Mouse (Mus musculus) layer of hippocampus, adult 9-10 months (tissue): ENCODE measurements around the gene Med1.
"Not testable (repeated sequence)": the region's sequence is repeated elsewhere in the genome, so short reads cannot be mapped to it uniquely, and the experiment has no call there.

ENCODE experiments used
- DNase-seq: peaks from one replicate; pipeline ENCODE4 v3.0.0; 2022; ENCODE audit warnings: low spot score

Gene Med1

DNA sequence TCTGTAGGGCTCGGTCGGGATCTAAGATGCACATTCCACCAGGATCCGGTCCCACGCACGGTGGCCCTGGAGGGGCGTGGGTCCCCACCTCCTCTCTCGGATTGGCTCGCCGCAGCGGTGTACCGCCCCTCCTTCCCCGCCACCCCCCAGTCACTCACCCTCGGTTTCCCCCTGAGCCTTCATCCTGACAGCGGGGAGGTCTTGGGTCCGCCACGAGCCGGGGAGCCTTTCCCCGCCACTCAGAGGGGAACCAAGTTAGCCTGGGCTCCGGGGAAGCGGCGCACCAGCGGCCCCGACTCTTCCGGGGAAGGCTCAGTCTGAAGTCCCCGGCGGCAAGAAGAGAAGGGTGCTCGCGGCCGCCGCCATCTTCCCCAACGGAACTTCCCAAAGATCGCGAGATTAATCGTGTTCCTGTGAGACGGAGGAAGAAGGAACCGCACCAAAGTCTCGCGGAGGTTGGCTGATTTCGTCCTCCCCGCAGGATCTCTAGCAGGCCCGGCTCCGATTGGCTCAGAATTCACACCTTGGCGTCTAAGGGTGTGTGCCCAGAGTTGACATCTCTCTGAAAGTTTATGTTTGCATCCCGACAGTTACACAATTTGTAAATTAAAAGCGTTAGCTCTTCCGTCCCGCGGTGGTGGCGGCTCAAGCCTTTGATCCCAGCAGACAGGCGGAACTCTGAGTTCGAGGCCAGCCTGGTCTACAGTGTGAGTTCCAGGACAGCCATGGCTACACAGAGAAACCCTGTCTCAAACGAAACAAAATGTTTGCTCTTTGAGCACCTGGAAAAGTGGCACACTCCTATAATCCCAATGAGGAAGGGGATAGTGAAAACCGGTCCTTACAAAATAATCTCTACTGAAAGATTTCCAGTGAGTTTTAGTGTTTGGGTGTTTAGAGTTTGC, at the start of gene Med1:
Gene Med1 (minus strand): TSS at position 393 of the 905 bp plus-strand sequence.
- peak; percentile 86 for DNase-seq

DNA sequence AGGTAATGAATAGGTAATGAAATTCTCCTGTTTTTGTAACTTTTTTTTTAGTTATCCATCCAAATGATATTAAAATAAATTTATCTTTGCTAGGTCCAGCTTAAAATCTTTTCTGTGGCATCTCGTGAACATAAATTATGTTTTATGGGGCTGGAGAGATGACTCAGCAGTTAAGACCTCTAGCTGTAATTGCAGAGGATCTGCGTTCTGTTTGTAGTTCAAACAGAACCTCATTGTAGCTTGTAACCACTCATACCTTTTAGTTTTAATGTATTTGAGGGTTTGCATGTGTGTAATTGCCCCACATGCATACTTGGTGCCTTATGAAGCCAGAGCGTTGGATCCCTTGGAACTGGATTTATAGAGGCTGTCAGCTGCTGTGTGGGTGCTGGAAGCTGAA, 45.9 kb upstream of the Med1 start:
- no peak for DNase-seq

DNA sequence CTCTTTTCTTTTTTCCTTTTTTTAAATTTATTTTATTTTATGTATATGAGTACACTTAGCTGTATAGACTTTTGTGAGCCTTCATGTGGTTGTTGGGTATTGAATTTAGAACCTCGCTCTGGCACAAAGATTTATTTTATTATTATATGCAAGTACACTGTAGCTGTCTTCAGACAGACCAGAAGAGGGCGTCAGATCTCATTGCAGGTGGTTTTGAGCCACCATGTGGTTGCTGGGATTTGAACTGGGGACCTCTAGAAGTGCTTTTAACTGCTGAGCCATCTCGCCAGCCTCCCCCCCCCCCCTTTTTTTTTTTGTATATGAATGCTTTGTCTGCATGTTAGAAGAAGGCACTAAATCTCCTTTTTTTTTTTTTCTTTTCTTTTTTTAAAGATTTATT, 45.3 kb upstream of the Med1 start:
- no peak for DNase-seq

DNA sequence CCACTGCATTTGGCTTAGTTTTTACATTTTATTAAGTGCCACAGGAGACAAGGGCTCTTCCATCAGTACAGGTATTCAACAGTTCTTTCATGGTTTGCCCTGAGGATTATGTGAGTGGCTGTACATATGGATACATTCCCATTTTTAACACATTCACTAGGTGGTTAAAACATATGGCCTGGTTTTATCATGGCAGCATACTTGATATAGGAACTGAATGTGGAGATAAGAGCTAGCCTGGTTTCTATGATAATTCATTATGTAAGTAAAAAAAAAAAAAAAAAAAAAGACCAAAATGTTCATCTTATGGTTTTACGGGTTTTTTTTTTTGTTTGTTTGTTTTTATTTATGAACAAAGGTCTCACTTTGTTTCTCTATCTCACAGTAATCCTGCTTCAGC, 33.3 kb upstream of the Med1 start:
- no peak for DNase-seq

DNA sequence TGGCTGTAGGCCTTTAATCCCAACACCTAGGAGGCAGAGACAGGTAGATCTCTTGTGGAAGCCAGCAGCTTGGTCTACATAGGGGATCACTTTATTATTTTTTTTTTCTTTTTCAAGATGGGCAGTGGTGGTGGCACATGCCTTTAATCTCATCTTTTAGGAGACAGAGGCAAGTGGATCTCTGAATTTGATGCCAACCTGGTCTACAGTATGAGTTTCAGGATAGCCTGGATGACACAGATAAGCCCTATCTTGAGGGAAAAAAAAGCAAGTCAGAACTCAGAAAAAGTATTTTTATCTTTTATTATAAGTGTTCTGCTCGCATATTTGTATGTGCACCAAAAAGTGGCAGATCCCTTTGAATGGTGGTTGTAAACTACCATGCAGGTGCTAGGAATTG, 20.2 kb upstream of the Med1 start:
- DNase-seq, result no peak

DNA sequence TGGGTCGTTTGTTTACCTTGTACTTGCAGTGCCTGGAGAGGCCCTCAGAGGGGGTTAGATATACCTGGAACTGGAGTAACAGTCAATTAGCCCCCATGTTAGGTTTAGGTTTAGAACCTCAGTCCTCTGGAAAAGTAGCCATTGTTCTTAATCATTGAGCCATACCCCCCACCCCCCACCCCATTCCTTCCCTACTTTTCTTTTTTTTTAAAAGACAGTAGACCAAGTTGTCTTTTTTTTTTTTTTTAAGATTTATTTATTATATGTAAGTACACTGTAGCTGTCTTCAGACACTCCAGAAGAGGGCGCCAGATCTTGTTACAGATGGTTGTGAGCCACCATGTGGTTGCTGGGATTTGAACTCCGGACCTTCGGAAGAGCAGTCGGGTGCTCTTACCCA, 16.6 kb upstream of the Med1 start:
- DNase-seq, result not testable (repeated sequence)

DNA sequence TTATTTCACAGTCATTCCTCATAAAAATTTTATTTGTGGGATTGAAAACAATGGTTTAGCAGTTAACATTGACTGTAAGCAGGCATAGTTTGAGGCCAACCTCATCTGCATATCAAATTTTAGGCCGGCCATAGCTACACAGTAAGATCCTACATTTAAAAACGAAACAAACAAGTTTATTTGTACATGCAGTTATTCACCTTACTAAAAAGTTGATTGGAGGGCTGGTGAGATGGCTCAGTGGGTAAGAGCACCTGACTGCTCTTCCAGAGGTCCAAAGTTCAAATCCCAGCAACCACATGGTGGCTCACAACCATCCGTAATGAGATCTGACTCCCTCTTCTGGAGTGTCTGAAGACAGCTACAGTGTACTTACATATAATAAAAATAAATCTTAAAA, 13.2 kb upstream of the Med1 start:
- not testable (repeated sequence) for DNase-seq

DNA sequence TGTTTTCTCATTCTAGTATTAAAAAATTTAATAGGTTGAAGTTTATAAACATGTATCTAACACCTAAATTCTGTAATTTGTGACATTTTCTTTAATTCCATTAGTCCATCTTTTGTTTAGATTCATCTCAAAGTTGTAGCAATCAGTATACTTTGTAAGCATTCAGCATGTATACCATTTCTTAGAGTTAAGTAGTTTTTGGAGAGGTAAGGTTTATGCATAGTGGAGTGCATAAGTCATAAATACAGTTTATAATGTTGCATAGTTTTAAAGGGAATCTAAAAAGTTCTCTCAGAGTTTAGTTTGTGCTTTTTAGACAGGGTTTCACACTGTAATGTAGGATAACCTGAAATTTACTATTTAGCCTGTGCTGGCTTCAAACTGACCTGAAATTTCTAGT, 12.4 kb upstream of the Med1 start:
- no peak for DNase-seq

DNA sequence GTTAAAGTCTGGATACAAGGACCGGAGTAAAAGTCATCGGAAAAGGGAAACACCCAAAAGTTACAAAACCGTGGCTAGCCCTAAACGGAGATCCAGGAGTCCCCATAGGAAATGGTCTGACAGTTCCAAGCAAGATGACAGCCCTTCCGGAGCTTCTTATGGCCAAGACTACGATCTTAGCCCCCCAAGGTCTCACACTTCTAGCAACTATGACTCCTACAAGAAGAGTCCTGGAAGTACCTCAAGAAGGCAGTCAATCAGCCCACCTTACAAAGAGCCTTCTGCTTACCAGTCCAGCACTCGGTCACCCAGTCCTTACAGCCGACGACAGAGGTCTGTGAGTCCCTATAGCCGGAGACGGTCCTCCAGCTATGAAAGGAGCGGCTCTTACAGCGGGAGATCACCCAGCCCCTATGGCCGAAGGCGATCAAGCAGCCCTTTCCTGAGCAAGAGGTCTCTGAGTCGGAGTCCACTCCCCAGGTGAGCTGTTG, 10.9 kb upstream of the Med1 start:
- DNase-seq, result no peak

DNA sequence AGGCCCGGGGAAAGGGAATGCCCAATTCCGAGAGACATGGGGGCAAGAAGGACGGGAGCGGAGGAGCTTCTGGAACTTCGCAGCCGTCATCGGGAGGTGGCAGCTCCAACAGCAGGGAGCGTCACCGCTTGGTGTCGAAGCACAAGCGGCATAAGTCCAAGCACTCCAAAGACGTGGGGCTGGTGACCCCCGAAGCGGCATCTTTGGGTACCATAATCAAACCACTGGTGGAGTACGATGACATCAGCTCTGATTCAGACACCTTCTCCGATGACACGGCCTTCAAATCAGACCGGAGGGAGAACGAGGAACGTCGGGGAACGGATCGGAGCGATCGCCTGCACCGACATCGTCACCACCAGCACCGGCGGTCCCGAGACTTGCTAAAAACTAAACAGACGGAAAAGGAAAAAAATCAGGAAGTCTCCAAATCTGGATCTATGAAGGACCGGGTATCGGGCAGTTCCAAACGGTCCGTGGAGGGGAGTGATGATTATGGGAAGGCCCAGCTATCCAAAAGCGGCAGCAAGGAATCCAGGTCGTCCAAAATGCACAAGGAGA, 10.3 kb upstream of the Med1 start:
- peak; percentile 12 for DNase-seq

DNA sequence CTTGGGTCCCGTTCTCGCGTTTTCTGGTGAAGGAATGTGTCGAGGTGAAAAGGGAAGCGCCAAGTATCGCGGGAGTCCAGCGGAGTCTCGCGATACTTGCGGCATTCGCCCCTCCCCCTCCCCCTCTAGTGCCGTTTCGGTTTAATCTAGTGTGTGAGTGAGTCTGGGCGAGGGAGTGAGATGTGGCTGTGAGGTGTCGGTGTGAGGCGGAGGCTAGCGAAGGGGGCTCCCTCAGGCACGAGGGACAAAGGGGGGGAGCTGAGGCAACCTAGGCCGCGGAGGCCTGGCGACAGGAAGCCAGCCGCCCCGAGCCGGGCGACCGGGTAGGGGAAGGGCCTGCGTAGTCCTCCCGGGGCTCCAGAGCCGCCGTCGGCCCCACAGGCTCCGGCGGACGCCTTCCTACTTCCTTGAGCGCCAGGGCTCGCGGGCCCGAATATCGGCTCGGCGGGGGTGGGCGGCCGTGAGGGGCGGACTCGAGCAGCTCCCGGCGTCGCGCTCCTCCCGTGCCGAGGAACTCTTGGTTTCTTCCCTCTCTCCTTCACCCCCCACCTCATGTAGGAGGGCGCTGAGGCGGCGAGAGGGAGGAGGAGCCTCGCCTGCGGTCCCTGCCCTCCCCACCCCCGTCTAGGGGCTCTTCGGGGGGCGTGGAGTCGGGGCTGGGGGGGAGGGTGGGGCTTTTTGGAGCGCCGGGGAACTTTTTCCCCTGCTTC, 9.7 kb upstream of the Med1 start, which contains the start of gene Cdk12:
Gene Cdk12 (plus strand): TSS at position 419 of the 710 bp plus-strand sequence.
- DNase-seq, result peak; percentile 94

DNA sequence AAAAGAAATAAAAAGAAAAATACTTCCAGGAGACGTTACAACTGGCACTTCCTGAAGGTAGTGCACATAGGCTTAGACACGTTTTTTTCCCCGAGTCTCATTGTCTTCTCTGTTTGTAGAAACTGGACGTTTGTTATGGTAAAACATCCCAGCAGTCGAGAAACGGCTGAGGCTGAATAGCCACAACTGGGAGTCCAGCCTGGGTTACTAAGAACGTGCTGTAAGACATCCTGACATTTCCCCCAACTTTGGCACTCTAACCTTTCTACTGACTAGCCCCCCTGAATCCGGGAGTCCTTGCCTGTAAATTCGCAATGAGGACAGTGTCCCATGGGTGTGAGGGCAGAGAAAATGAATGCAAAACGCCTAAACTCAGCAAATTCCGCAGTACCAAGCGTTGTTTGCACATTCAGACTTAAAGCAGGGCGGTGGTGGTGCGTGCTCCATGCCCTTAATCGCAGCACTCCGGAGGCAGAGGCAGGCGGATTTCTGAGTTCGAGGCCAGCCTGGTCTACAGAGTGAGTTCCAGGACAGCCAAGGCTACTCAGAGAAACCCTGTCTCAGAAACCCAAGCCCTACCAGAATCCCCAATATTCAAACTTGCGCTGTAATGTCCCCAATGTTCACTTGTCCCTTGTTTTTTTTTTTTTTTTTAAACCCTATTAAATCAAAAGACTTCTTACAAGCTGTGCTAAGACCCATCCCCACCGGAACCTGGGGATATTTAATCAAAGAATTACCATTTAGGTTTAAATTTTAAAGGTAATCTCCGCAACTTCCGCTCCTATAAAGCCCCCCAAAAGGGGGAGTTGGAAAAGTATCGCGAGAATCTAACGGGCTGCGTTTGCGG, 8.9 kb upstream of the Med1 start:
- DNase-seq, result no peak

DNA sequence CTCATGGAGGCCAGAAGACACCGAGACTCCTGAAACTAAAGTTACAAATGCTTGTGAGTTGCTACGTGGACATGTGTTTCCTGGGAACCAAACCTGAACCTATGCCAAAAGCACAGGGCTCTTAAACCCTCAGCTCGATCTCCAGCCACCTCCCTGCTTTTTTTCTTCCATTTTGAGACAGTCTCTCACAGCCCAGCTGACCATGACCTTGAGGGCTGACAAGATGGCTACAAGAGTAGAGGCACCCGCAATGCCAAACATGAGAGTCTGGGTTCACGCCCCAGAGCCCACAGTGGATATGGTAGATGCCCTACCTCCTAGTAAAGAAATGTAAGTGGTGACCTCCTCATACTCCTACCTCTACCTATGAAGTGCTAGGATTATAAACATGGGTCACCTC, 2.3 kb downstream of the Med1 start:
- no peak for DNase-seq

DNA sequence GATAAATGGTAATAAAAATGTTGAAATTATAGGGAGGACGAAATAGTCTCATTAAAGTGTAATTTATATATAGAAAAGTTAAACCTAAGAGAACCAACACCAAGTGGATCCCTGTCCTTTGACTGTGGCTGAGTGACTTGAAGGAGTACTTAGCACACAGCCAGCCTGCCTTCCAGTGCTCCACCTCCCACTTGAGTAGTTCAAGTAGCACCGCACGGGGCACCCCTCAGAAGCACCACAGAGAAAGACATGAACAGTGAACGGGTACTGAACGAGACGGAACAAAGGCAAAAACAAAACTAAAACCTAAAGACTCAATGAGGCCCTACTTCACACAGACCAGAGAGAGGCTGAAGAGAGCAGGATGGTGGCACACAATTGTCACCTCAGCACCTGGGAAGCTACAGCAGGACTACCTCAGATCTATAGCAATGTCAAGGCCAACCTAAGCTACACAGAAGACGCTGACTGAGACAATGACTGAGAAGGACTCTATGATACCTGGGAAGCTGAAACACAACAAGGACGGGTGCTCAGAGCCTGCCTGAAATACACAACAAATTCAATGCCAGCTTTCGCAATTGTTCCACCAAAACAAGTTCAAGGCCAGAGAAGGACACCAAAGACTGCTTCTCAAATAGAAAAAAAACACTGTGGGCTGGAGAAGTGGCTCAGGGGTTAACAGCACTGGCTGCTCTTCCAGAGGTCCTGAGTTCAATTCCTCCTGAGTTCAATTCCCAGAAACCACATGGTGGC, 5.3 kb downstream of the Med1 start:
- no peak for DNase-seq

DNA sequence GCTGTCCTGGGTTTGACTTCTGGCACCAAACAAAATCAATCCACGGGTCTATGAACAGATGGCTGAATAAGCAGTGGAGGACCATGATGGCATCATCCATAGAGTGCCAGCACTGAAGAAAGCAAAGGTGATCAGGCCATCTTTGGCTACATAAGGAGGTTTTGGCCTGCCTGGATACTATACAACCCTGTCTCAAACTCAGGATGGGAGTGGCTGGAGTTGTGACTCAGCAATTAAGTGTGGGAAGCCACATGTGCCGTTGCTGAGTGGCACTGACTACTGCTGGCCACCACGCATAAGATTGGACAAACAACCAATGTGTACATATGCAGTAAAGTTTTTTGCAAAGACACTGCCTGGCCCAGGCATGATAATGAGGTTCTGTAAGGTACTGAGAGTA, 10.9 kb downstream of the Med1 start:
- DNase-seq, result not testable (repeated sequence)

DNA sequence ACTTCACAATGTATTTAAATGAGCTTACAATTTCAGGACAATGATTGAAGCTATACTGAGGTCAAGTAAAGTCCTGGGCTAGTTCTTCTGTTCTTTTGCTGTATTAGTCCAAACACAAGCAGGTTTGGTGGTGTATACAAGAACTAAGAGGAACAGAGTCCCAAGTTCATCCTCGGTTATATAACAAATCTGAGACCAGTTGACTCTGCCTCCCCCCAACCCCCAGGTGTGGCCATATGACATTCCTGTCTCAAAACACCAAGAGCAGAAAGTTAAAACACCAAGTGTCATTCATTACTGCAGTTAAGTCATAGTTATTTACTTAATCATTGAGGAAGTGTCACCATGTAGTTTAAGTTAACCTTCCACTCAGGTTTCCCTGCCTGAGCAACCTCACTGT, 24.7 kb downstream of the Med1 start:
- DNase-seq, result no peak

DNA sequence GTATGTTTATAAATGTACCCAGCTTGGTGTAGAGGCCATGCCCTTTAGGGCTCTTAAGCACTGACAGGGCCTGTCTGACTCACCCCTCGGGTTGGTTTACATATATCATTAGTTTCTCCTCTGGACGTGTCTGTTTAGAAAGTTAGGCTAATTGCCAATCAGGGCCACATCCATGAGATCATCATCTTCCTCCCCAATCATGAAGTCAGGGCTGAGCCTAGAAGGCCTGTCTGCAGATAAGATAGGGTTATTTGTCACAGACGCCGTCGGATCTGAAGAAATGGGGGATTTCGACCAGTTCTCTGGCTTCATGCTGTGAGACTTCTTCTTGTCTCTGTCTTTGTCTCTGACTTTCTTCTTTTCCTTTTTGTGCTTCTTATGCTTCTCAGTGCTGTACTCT, 38.0 kb downstream of the Med1 start:
- DNase-seq, result no peak

DNA sequence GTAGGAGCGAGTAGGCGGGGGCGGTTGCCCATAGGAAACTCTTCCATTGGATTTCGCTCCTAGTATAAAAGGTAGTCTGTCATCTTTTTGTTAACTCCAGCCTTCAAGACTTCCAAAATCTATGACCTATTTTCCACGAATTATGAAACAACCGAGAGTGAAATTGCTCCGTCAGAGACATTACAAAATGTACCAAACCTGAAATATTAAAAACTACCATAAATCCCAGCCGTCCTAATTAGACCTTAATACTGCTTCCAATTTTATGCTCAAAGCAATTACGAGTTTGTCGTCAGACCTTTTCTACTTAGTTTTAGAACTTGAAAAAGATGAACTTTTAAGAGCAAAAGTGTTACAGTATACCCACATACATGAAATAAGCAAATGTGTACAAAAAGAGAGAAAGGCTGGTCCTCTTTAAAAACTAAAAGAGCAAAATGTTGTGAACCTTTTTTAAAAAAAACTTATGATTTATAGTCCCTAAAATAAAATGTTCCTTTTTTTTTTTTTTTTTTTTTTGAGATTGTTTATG, 42.4 kb downstream of the Med1 start:
- no peak for DNase-seq

DNA sequence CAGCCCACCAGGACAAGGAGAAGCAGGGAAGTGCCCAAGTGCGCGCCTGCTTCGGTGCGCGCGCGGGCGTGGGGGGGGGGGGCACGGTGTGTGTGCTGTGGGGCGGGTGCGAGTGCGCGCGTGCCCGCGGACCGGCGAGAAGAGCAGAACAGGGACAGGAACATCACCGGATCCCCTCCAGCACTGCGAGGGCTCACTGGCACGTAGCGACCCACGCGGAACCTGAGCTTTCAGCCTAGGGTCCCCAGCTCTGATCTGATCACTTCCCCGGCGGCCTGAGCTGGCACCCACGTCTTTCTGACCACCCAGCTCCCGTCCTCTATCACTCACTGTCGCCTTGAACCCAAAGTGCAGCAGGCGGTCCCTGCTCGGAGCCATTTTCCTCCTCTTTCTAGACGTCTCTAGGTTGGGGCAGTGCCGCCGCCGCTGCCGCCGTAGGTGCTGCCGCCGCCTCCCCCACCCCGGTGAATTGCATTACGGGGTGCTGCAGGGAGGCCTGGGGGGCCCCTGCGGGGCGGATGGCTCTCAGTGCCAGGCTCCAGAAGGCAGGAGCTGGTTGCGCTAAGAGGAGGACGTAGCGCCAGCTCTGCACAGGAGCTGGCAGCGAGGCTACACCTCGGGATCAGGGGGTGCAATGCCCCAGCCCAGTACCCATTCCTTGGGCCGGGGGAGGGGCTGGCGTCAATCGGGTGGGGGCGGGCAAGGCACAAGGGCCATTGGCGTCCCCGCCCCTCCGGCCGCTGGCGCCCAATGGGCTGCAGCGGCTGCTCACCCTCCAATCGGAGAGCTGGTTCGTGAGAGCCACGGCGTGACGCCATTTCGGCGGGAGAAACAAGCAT, 43.1 kb downstream of the Med1 start, which contains the start of gene Fbxl20:
Gene Fbxl20 (minus strand): TSS at position 618 of the 839 bp plus-strand sequence.
- peak; percentile 50 for DNase-seq

DNA sequence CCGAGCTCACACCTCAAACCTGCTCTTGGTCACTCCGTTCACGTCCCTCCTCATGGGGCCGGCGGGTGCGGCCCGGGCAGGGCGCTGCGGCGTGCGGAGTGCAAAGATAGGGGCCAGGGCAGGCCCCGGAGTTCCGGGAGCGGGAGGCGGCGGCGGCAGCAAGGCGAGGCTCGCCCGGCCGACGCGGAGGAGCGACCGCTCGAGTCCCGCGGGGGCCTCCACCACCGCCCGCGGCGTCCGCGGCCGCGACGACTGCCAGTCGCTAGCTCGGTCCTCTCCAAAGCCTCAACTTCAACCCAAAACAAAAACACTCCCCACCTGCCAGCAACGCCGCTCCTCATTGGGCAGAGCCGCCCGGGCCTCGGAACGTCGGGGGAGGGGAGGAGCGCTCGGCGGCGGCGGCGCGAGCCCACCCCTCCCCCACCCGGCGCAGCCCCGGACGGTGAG, 43.8 kb downstream of the Med1 start:
- peak; percentile 65 for DNase-seq
